Mouse (Mus musculus) E14TG2a.4 (cell line): Measurements from ENCODE around the gene Shank3.
A peak's percentile ranks its signal among the peaks of the same experiment; 100 is the strongest.

Source experiments
- H3K27me3 ChIP-seq: 2 replicates; pipeline ENCODE4 v1.6.1; 2014; ENCODE audit warnings: low read length, control low read depth; ENCODE audit not compliant: insufficient read depth
- H3K36me3 ChIP-seq: 2 replicates; pipeline ENCODE4 v1.6.1; 2014; ENCODE audit warnings: low read length, control low read depth; ENCODE audit not compliant: insufficient read depth
- H3K4me1 ChIP-seq: replicated peaks from 2 replicates; pipeline ENCODE4 v1.6.1; 2014; ENCODE audit warnings: low read depth, low read length, control low read depth
- H3K4me3 ChIP-seq: replicated peaks from 2 replicates; pipeline ENCODE4 v1.5.1; 2014; ENCODE audit warnings: mild to moderate bottlenecking, low read length
- H3K9me3 ChIP-seq: 2 replicates; pipeline ENCODE4 v1.6.1; 2014; ENCODE audit warnings: low read length, control low read depth
- CTCF ChIP-seq: conservative IDR thresholded peaks from 2 replicates; pipeline ENCODE4 v1.5.1; 2014; ENCODE audit warnings: low read length
- NANOG ChIP-seq: IDR thresholded peaks from 2 replicates; pipeline ENCODE4 v1.6.1; 2014; ENCODE audit warnings: borderline replicate concordance, low read length, mixed read lengths
- POU5F1 ChIP-seq: IDR thresholded peaks from 2 replicates; pipeline ENCODE4 v1.6.1; 2014; ENCODE audit warnings: low read length, borderline replicate concordance

The Shank3 gene

GRCm38 (mm10) chr15:89524611-89525415 lies 25.4 kb downstream of the Shank3 start:
- TF ChIP-seq POU5F1 (no peak), CTCF (no peak), NANOG (no peak)
- Histone ChIP-seq H3K9me3 (no peaks in the 10 kb centered on the region), H3K4me3 (peak overlapping the region; percentile 78), H3K27me3 (peaks cover 53% of the 10 kb centered on the region), H3K36me3 (no peaks in the 10 kb centered on the region), H3K4me1 (peaks cover 28% of the 10 kb centered on the region)

GRCm38 (mm10) chr15:89525464-89525863 lies 26.0 kb downstream of the Shank3 start:
- no peaks in the 10 kb centered on the region for H3K36me3 ChIP-seq
- no peaks in the 10 kb centered on the region for H3K9me3 ChIP-seq
- TF ChIP-seq NANOG: no peak
- no peak for TF ChIP-seq CTCF
- TF ChIP-seq POU5F1: no peak
- no peak overlapping the region for H3K4me3 ChIP-seq
- peaks cover 53% of the 10 kb centered on the region for H3K27me3 ChIP-seq
- peaks cover 31% of the 10 kb centered on the region for H3K4me1 ChIP-seq

- Histone ChIP-seq H3K27me3 (peaks cover 54% of the 10 kb centered on the region), H3K4me1 (peaks cover 31% of the 10 kb centered on the region), H3K9me3 (no peaks in the 10 kb centered on the region), H3K4me3 (no peak overlapping the region), H3K36me3 (no peaks in the 10 kb centered on the region)
- TF ChIP-seq CTCF: no peak
- no peak for TF ChIP-seq NANOG
- TF ChIP-seq POU5F1: no peak
These were observed 26.5 kb downstream of the Shank3 start for GRCm38 (mm10) chr15:89525896-89526295.

GRCm38 (mm10) chr15:89526776-89527325 lies 27.4 kb downstream of the Shank3 start:
- Histone ChIP-seq H3K4me3 (no peak overlapping the region), H3K4me1 (peaks cover 31% of the 10 kb centered on the region), H3K9me3 (no peaks in the 10 kb centered on the region), H3K36me3 (no peaks in the 10 kb centered on the region), H3K27me3 (peaks cover 55% of the 10 kb centered on the region)
- TF ChIP-seq POU5F1 (no peak), CTCF (no peak), NANOG (no peak)

- Histone ChIP-seq H3K9me3 (no peaks in the 10 kb centered on the region), H3K27me3 (peaks cover 55% of the 10 kb centered on the region), H3K36me3 (no peaks in the 10 kb centered on the region), H3K4me3 (no peak overlapping the region), H3K4me1 (peaks cover 37% of the 10 kb centered on the region)
- TF ChIP-seq CTCF (no peak), NANOG (no peak), POU5F1 (no peak)
These were observed 28.0 kb downstream of the Shank3 start for GRCm38 (mm10) chr15:89527466-89527865.

GRCm38 (mm10) chr15:89528201-89528850 lies 28.9 kb downstream of the Shank3 start:
- no peaks in the 10 kb centered on the region for H3K9me3 ChIP-seq
- TF ChIP-seq POU5F1 (no peak), CTCF (no peak), NANOG (no peak)
- H3K4me1 ChIP-seq: peaks cover 39% of the 10 kb centered on the region
- no peak overlapping the region for H3K4me3 ChIP-seq
- H3K36me3 ChIP-seq: no peaks in the 10 kb centered on the region
- H3K27me3 ChIP-seq: peaks cover 53% of the 10 kb centered on the region

GRCm38 (mm10) chr15:89528923-89529322 lies 29.5 kb downstream of the Shank3 start:
- Histone ChIP-seq H3K4me3 (no peak overlapping the region), H3K27me3 (peaks cover 55% of the 10 kb centered on the region), H3K36me3 (no peaks in the 10 kb centered on the region), H3K9me3 (no peaks in the 10 kb centered on the region), H3K4me1 (peaks cover 43% of the 10 kb centered on the region)
- no peak for TF ChIP-seq NANOG
- TF ChIP-seq CTCF: no peak
- no peak for TF ChIP-seq POU5F1

- Histone ChIP-seq H3K9me3 (no peaks in the 10 kb centered on the region), H3K4me3 (no peak overlapping the region), H3K4me1 (peaks cover 34% of the 10 kb centered on the region), H3K36me3 (no peaks in the 10 kb centered on the region), H3K27me3 (peaks cover 41% of the 10 kb centered on the region)
- peak; percentile 99 for TF ChIP-seq CTCF
- TF ChIP-seq POU5F1: no peak
- no peak for TF ChIP-seq NANOG
These were observed 30.9 kb downstream of the Shank3 start for GRCm38 (mm10) chr15:89530336-89530735.
